Mouse (Mus musculus) heart, postnatal 36 days (tissue): ENCODE measurements around the gene Fitm1. TPM values are rescaled to one million over a fixed set of nuclear protein-coding genes. Genes with fewer than 3 reads are reported as not detected.
A peak's percentile ranks its signal among the peaks of the same experiment; 100 is the strongest.

ENCODE experiments used
- DNase-seq, 2 experiments: peaks; one replicate each; pipeline ENCODE4 v3.0.0; 2021 to 2022
- intact Hi-C: fragments of 180-260 bp; cut with DNase I; formaldehyde crosslinking; loops from one replicate; pipeline ENCODE4 v1.15.1; 2025
- total RNA-seq, 2 experiments: library from RNA; stranded (reverse); gene quantifications; 2 replicates each; pipeline ENCODE4 v1.2.3; 2021

Fitm1 gene
- total RNA-seq, result 100 to 1,000 TPM; 188 to 200 TPM

GRCm38 (mm10) chr14:55575302-55575701 lies at the start of gene Fitm1:
Fitm1 (plus strand) TSS chr14:55575617.
- intact Hi-C loops, result no loop called here
- peak in 1 of 2 experiments; percentile 58 for DNase-seq

- DNase-seq, result no peak
- intact Hi-C loops, result no loop called here
Observed at GRCm38 (mm10) chr14:55526674-55527073, 48.7 kb upstream of the Fitm1 start.

DNA sequence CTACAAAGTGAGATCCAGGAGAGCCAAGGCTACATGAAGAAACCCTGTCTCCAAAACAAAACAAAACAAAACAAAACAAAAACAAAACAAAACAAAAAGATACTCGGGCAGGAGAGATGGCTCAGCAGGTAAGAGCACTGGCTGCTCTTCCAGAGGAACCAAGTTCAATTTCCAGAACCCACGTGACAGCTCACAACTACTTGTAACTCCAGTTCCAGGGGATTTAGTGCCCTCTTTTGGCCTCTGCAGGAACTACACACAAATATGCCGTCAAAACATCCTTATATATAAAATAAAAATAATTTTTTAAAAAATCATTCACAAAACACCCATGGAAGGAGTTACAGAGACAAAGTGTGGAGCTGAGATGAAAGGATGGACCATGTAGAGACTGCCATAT lies 47.5 kb upstream of the Fitm1 start:
- DNase-seq, result peak in 1 of 2 experiments; percentile 25

GRCm38 (mm10) chr14:55536116-55536745 lies 39.2 kb upstream of the Fitm1 start:
- peak; percentile 31 to 47 for DNase-seq
- intact Hi-C loops, result loop anchor here (2.0 to 10.0 kb wide), 2 partner anchors 39 to 391 kb away; no protein-coding TSS in a partner anchor

More for the DNA sequence above, 47.5 kb upstream of the Fitm1 start:
- intact Hi-C loops, result no loop called here

- intact Hi-C loops, result no loop called here
- peak; percentile 86 to 87 for DNase-seq
Observed at GRCm38 (mm10) chr14:55540067-55540786, 35.2 kb upstream of the Fitm1 start, which contains the start of gene Pck2. Pck2 (plus strand) TSS chr14:55540266.

DNA sequence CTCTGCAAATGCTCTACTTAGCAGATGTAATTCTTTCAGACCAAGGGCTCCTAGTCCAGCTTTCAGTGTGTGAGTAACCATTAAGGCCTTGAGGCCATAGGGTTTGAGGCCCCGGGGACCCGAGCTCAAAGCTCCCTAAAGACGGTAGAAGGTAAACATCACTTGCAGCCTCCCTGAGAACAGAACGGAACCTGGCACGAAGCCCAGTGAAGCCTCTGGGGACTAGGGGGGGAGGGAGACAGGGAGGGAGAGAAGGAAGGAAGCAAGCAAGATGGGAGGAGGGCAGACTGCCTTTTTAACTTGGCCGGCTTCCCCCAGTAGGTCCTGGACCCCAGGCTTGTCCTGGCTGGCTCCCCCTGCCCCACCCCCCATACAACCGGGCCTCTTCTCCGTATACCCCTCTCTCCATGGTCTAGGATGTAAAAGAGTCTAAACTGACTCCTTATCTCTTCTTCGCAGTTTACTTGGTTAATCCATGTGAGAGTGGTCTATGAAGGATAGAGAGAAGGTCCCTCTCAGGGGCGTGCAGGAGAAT lies 34.6 kb upstream of the Fitm1 start:
- DNase-seq, result peak; percentile 89 to 92
- intact Hi-C loops, result loop anchor here (1.0 kb wide), 1 partner anchor 18 kb away; no protein-coding TSS in a partner anchor

DNA sequence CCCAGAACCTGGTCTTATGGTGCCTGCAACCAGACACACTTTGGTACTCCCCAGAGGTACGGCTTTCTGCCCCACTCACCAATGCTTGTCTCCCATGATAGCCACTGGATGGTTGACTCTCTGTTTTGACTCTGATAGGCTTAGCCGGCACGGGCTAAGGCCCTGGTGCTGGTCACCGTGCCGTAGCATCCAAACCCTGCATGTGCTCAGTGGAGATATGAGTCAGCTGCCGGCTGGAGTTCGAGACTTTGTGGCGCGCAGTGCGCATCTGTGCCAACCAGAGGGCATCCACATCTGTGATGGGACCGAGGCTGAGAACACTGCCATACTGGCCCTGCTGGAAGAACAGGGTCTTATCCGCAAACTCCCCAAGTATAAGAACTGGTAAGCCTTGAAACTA lies 33.1 kb upstream of the Fitm1 start:
- DNase-seq, result no peak
- intact Hi-C loops, result no loop called here

GRCm38 (mm10) chr14:55544334-55544733 lies 31.1 kb upstream of the Fitm1 start:
- intact Hi-C loops, result no loop called here

GRCm38 (mm10) chr14:55550191-55550590 lies 25.2 kb upstream of the Fitm1 start:
- intact Hi-C loops, result no loop called here
- no peak for DNase-seq

More at GRCm38 (mm10) chr14:55544334-55544733, 31.1 kb upstream of the Fitm1 start:
- no peak for DNase-seq

DNA sequence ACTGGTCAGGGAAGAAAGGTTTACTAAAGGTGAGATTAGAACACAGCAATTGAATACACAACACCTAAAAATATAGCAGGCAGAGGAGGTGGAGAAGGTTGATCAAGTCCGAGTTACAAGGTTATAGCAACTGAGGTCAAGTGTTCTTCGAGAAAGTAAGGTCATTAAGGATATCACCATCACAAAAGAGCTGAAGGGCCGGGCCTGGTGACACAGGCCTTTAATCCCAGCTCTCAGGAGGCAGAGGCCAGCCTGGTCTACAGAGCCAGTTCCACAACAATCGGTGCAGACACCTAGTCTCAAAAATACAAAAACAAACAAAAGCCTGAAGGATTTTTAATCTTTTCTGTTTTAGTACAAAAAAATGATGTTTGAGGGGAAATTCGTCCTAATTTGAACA lies 24.1 kb upstream of the Fitm1 start:
- DNase-seq, result no peak
- intact Hi-C loops, result no loop called here

DNA sequence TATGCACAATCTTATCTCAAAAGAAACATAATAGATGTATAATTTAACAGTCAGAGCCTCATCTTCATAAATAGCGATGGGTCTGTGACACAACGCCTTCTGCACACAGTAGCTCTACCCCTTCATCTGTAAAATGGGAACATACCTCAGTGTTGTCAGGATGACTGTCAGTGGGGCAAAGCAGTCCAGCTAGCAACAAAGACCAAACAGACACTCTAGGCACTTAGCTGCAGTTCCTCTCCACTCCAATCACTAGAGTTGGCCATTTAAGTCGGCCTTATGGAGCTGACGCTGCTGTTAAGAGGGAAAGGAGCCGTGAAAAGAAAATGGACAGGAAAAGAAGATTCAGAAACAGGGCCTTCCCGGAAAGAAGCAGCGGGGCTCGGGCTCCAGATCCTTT lies 23.6 kb upstream of the Fitm1 start:
- no peak for DNase-seq
- intact Hi-C loops, result no loop called here

DNA sequence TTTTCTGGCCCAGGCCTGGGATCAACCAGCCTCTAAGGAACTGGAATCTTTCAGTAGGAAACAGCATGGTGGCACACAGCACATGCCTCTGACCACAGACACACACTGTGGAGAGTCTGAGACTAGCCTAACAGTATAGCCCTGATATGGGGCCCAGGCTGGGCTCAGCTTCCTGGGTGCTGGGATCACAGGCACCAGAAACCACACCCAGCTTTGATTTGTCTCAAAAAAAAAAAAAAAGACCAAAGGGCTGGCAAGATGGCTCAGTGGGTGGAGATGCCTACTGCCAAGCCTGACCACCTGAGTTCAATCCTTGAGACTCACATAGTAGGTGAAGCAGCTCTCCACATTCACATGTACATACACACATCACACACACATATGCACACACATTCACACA lies 20.8 kb upstream of the Fitm1 start:
- intact Hi-C loops, result loop anchor here (5.0 kb wide), 1 partner anchor 77 kb away; the partner anchor contains the start of gene Dhrs4
- no peak for DNase-seq

DNA sequence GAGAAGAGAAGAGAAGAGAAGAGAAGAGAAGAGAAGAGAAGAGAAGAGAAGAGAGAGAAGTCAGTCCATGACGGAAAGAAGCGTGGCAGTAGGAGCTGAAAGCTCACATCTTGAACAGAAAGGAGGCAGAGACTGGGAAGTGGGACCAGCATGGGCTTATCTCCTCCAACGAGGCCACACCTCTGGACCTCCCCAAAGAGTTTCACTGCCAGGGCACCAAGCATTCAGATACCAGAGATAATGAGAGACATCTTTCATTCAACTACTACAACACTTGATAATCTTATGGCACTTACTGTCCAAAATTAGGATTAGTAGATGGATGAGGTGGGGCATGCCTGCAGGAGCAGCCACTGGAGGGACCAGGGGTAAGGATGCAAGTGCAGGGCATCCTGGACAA lies 19.6 kb upstream of the Fitm1 start:
- DNase-seq, result no peak
- intact Hi-C loops, result loop anchor here (5.0 kb wide), 1 partner anchor 78 kb away; the partner anchor contains the start of gene Dhrs4

DNA sequence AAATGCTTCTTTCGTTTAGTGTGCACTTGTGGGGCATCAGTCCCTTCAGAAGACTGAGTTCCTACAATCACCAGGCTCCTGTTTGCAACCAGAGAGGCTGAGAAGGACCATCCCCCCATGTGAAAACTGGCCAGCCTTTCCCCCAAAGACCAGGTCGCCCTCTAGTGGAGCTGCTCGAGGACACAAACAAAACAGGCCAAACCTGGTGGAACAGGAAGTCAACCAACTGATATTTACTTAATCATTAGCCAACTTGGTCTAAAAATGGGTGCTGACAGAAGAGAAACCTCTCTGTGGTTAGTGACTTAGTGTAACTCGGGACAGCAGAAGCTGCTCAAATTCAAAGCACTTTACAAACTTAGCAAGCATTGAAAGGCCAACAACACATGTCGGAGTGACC lies 18.4 kb upstream of the Fitm1 start:
- DNase-seq, result peak; percentile 81 to 82
- intact Hi-C loops, result loop anchor here (1.0 to 5.0 kb wide), 2 partner anchors 59 to 80 kb away; partner anchors contain the start of gene Dhrs4

DNA sequence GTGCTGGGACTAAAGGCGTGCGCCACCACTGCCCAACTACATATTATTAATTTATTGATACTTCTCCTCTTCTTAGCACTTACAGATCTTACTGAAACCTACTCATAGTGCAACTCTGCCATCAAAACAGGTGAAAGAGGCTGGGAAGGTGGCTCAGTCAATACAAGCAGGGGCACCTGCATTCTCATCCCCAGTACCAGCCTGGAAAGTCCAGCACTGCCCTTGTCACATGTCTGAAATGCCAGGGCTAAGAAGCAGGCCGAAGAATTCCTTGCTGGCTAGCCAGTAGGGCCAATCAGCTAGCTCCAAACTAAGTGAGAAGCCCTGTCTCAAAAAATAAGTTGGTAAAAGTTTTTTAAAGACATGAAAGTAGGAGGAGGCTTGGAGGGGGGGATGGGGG lies 17.8 kb upstream of the Fitm1 start:
- DNase-seq, result no peak
- intact Hi-C loops, result loop anchor here (1.0 to 5.0 kb wide), 2 partner anchors 59 to 80 kb away; partner anchors contain the start of gene Dhrs4

DNA sequence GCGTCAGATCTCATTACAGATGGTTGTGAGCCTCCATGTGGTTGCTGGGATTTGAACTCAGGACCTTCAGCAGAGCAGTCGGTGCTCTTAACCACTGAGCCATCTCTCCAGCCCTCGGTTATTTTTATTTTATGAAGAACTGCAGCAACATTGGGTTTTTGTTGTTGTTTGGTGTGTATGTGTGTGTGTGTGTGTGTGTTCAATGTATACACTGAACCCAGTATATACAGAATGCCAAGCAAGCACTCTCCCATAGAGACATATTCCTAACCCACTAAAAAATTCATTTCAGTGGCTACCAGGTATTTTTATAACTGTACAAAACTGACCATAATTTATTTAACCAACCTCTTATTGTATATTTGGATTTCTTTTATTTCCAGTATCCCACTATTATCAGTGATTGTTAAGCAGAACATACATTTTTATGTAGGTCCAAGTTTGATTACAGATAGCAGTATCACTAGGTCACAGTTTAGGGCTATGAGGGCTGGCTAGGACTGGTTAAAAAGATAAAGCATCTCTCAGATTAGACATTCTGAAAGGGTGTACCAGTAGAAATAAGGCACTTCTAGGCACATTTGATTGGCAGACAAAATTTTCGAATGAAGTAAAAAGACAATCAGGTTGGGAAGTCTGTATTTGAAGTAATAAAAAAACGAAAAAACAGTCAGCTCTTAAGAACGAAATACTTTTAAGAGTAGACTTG lies 16.5 kb upstream of the Fitm1 start:
- intact Hi-C loops, result loop anchor here (1.0 to 5.0 kb wide), 2 partner anchors 18 to 82 kb away; partner anchors contain the start of gene Dhrs4
- DNase-seq, result no peak

- peak; percentile 87 to 90 for DNase-seq
- intact Hi-C loops, result loop anchor here (1.0 to 5.0 kb wide), 2 partner anchors 18 to 82 kb away; partner anchors contain the start of gene Dhrs4
Observed at GRCm38 (mm10) chr14:55559799-55560201, 15.6 kb upstream of the Fitm1 start, which contains the start of gene Dcaf11. Dcaf11 (plus strand) TSS chr14:55560006.

DNA sequence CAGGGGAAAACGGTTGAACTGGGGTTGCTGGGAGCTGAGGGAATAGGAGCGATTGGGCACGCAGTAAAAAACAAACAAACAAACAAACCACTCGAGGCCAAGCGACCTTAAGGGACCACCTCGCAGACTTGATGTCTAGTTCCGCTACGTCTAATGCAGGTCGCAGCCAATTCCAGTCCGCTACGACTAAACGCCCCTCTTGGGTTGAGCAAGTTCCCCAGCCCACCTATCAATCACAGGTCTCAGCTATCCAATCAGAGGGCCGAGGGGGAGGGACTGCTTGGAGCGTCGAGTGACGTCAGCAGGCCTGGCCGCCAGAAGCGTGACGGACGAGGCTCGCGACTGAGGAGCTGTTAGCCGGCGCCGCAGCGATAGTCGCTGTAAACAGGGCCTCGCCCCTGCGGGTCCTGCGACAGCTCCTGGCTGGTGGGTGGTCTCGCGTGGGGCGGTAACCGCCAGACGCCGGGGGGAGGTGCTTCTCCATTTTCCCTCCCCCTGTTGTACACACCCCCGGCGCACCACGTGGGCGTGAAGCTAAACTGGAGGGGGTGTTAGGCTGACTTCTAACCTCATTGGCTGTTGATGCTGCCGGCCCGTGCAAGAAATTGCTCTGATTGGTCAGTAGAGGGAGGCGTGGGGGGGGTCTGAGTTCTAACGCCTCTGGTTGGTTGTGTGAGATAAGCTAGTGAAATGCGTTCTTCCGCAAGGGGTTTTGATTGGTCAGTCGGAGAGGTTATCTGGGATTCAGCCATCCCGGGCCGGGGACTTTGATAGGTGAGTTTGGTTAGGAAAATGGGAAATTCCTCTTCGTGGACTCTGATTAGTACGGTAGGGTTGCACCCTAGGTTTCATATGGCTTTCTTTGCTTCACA lies 15.0 kb upstream of the Fitm1 start, which contains the start of gene A730061H03Rik:
A730061H03Rik (minus strand) TSS at position 205 of the 872 bp plus-strand sequence.
- intact Hi-C loops, result no loop called here
- DNase-seq, result peak; percentile 96 to 98

GRCm38 (mm10) chr14:55561860-55562259 lies 13.6 kb upstream of the Fitm1 start:
- DNase-seq, result no peak
- intact Hi-C loops, result no loop called here
